Mouse (Mus musculus) testis, adult 2 months (tissue): ENCODE results near the gene Arfip1. TPM values are rescaled to one million over a fixed set of nuclear protein-coding genes. Genes with fewer than 3 reads are reported as not detected.

Experiments
- H3K27ac ChIP-seq: fragments of 200-500 bp; 2 replicates; pipeline ENCODE4 v1.5.1; 2012; ENCODE audit warnings: low read depth, low read length; ENCODE audit not compliant: control insufficient read depth, insufficient read depth
- H3K27me3 ChIP-seq: fragments of 200-500 bp; 2 replicates; pipeline ENCODE4 v1.6.1; 2012; ENCODE audit warnings: mild to moderate bottlenecking, low read length, moderate library complexity; ENCODE audit not compliant: control insufficient read depth, insufficient read depth
- H3K36me3 ChIP-seq: fragments of 200-500 bp; 2 replicates; pipeline ENCODE4 v1.6.1; 2012; ENCODE audit warnings: mild to moderate bottlenecking, low read length; ENCODE audit not compliant: control insufficient read depth, insufficient read depth
- H3K4me1 ChIP-seq: fragments of 200-500 bp; 2 replicates; pipeline ENCODE4 v1.6.1; 2012; ENCODE audit warnings: low read length; ENCODE audit not compliant: control insufficient read depth, insufficient read depth
- H3K4me3 ChIP-seq: fragments of 200-500 bp; 2 replicates; pipeline ENCODE4 v1.5.1; 2012; ENCODE audit warnings: low read depth, mild to moderate bottlenecking, low read length, moderate library complexity, mixed read lengths; ENCODE audit not compliant: control insufficient read depth
- CTCF ChIP-seq: fragments of 200-500 bp; IDR thresholded peaks from 2 replicates; pipeline ENCODE4 v1.5.1; 2012; ENCODE audit warnings: low read depth, mild to moderate bottlenecking, inconsistent platforms, low read length, moderate library complexity; ENCODE audit not compliant: control insufficient read depth, insufficient read depth, insufficient replicate concordance
- POLR2A ChIP-seq: fragments of 200-500 bp; IDR thresholded peaks from 2 replicates; pipeline ENCODE4 v1.6.1; 2012; ENCODE audit warnings: low read depth, mild to moderate bottlenecking, inconsistent platforms, low read length, moderate library complexity; ENCODE audit not compliant: control insufficient read depth
- polyA plus RNA-seq: library from polyadenylated mRNA; depleted of rRNA; stranded (reverse); fragments of >200 nt; gene quantifications from 2 replicates; pipeline ENCODE4 v1.2.3, GENCODE M21; 2012

Gene Arfip1
- polyA plus RNA-seq, 1 experiment: 2.6 TPM

DNA sequence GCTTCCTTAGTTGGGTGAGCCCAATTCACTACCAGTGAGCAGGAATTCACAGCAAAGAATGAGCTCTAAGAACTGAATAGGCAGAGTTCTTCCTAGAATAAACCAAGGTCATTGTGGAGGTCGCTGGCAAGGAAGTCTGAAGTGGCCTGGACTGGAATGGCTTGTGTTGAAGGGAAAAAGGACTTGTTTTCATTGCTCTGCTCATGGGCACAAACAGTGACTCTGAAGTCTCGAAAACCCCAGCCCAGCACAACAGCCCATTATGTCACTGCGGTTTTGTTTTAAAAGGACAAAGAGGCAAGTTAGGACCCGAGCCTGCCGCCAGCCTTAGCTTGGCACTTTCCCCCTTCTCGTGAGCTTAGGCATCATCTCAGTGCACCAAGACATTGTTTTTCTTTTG, 93.7 kb downstream of the Arfip1 start:
- TF ChIP-seq CTCF (no peak), POLR2A (no peak)
- Histone ChIP-seq H3K27ac (no peak overlapping the region; the same call in 1 of the 2 replicates), H3K4me3 (no peak overlapping the region)

DNA sequence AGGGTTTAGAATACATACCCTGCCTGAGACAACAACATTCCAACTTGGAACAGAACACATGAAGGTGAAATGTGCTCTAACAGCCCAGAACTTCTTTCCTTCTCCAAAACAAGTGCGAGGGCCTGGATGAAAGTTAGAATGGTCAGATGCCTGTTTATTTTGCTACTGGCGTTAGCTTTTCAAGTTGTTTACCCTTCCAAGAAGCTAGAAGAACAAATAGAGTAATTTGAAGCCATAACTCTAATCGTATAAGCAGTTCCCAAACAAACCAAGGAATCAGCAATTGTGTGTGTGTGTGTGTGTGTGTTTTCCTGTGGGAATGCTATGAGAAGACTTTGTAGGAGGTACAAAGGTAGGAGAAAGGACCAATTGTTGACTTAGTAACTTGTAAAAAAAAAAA, 97.5 kb downstream of the Arfip1 start:
- Histone ChIP-seq H3K27me3 (no peaks in the 10 kb centered on the region; the same call in 1 of the 2 replicates), H3K36me3 (no peaks in the 10 kb centered on the region), H3K4me1 (peaks cover 1% of the 10 kb centered on the region), H3K27ac (no peak overlapping the region), H3K4me3 (no peak overlapping the region)
- TF ChIP-seq CTCF (no peak), POLR2A (no peak)

More for the DNA sequence above, 93.7 kb downstream of the Arfip1 start:
- Histone ChIP-seq H3K4me1 (no peaks in the 10 kb centered on the region), H3K27me3 (no peaks in the 10 kb centered on the region), H3K36me3 (no peaks in the 10 kb centered on the region)

DNA sequence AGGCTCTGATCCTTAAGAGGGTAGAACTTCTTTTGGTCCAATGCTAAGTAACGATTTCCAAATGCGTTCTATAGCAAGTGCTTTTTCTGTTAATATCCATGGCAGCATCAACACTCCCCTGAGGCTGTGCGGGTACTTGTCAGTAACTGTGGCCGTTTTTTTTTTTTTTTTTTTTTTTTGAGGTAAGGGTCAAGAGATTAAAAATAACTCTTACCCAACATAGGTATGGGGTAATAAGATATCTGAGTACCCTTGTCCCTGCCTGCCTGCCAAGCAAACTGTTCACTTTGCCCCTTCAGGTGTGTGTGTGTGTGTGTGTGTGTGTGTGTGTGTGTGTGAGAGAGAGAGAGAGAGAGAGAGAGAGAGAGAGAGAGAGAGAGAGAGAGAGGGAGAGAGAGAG, 98.1 kb downstream of the Arfip1 start:
- Histone ChIP-seq H3K27ac (no peak overlapping the region), H3K4me3 (no peak overlapping the region), H3K4me1 (peaks cover 5% of the 10 kb centered on the region), H3K27me3 (no peaks in the 10 kb centered on the region; the same call in 1 of the 2 replicates), H3K36me3 (no peaks in the 10 kb centered on the region)
- TF ChIP-seq CTCF (no peak), POLR2A (no peak)

DNA sequence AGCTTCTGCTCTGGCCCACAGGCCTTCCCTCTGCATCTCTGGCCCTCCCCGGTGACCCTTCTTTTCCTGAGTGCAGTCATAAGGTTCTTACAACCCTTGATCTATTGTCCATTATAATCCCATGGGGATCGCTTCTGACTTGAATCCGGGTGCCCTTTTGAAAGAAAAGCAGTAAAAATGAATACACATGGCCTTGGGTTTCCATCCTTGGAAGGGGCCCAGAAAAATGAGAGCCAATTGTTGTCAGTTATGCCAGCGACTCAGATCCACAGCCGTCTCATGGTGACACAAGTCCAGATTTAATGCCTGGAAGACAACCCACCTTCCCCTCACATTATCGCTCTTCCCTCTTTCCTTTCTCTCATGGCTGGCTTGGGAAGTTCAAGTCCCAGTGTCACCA, 100.3 kb downstream of the Arfip1 start:
- peaks cover 5% of the 10 kb centered on the region; the same call in 1 of the 2 replicates for H3K27me3 ChIP-seq
- H3K27ac ChIP-seq: no peak overlapping the region

DNA sequence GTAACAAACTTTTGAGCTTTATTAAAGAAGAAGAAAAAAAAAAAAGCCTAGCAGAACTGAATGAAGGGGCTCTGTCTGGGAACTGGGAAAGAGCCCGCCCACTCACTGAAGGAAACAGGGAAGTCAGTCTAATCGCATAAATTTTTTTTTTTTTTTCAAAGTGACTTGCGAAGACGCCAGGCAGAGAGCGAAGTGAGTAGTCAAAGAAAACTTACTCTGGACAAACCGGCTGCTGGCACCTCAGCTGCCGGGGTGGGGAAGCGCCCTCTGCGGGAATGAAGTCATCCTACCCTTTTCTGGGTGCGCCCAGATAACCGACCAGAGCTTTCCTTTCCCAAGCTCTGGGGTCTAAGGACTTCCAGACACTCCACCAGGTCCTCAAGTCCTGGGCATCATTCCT, 101.3 kb downstream of the Arfip1 start:
- no peak overlapping the region for H3K27ac ChIP-seq
- H3K4me3 ChIP-seq: peak overlapping the region; percentile 87
- no peak for TF ChIP-seq CTCF
- TF ChIP-seq POLR2A: no peak

More for the DNA sequence above, 100.3 kb downstream of the Arfip1 start:
- Histone ChIP-seq H3K4me1 (peaks cover 10% of the 10 kb centered on the region), H3K4me3 (no peak overlapping the region), H3K36me3 (no peaks in the 10 kb centered on the region)
- TF ChIP-seq POLR2A: no peak
- TF ChIP-seq CTCF: no peak

DNA sequence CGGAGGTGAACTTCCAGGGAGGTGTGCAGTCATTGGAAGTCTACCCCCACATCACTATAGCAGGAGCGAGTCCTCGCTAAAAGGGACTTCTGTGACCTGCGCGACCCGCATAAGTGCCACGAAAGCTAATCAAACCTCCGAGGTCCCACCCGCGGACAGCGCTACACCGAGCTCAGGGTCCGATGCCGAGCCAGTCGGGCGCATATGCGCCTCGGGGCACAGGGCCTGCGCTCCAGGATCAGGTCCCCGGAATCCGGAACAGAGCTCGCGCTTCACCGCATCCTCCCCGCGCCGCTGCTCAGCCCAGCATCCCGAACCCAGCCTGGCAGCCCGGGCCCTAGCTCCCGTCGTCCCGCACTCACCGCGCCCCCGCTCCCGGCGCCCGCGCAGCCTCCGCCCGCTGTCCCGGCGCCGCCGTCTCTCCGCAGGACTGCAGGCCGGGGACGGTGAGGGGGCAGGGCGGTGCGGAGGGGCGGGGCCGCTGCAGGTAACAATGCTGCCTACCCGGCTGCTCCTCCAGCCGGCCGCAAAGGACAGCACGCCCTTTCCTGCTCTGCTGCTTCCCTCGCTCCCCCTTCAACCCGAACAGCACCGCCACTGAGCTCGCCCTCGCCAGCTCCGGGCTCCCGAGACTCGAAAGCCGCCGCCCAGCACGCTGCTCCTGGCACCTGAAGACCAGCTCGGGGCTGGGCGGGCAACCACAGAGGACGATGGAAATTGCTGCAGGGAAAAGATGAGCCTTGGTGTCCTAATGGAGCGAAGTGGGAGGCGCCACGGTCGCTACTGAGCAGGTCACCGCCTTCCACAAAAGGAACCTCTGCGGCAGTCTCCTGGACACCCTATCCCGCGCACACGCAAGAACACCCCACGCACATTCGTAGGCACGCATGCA, 102.2 kb downstream of the Arfip1 start, which contains the start of gene Fhdc1:
TSS of gene Fhdc1 (minus strand) at position 424 of the 892 bp plus-strand sequence.
- Histone ChIP-seq H3K4me1 (peaks cover 10% of the 10 kb centered on the region), H3K27ac (no peak within 1 kb of the TSS), H3K4me3 (peak within 1 kb of the TSS; percentile 87), H3K27me3 (peaks cover 5% of the 10 kb centered on the region; the same call in 1 of the 2 replicates), H3K36me3 (no peaks in the 10 kb centered on the region)
- TF ChIP-seq CTCF (no peak), POLR2A (no peak)

More for the DNA sequence above, 101.3 kb downstream of the Arfip1 start:
- Histone ChIP-seq H3K4me1 (peaks cover 10% of the 10 kb centered on the region), H3K27me3 (peaks cover 5% of the 10 kb centered on the region; the same call in 1 of the 2 replicates), H3K36me3 (no peaks in the 10 kb centered on the region)

DNA sequence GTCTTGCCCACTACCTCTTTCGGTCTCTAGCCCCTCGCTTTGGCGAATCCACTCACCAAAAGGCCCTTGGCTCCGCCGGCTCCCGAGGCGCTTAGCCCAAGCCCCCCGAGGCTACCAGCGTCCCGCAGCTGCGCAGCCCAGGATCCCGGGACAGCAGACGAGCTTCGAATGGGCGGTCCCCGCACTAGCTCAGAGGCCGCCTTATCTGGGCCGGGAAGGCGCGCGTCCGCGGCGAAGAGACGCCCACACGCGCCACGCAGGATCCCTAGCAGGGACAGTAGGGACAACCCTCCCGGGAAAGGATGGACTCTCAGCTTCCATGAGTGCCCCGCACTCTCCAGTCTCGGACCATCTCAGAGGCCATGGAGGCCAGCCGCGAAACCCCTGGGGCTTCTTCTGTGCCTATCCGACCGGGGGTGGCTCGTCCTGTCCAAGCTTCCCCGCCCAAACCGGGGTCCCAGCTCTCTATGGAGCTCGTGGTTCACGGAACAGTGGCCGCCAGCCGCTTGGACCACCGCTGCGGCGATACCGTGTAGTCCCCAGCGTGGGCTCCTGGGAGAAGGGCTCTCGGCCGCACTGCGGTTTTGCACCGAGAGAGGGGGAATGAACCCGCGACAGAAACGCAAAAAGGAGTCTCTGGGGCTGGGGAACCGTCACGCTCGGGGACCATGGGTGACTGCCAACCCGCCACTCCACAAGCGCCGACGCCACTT, 103.0 kb downstream of the Arfip1 start:
- H3K27ac ChIP-seq: no peak overlapping the region
- H3K27me3 ChIP-seq: peaks cover 5% of the 10 kb centered on the region; the same call in 1 of the 2 replicates
- H3K36me3 ChIP-seq: no peaks in the 10 kb centered on the region
- peak overlapping the region; percentile 87 for H3K4me3 ChIP-seq
- no peak for TF ChIP-seq POLR2A
- no peak for TF ChIP-seq CTCF
- H3K4me1 ChIP-seq: peaks cover 10% of the 10 kb centered on the region
